Mouse (Mus musculus) hindbrain, embryonic 12.5 days (tissue): ENCODE measurements around the gene Skint9. TPM values are rescaled to one million over a fixed set of nuclear protein-coding genes. Genes with fewer than 3 reads are reported as not detected.
"Not testable (repeated sequence)": the region's sequence is repeated elsewhere in the genome, so short reads cannot be mapped to it uniquely, and the experiment has no call there.

Source experiments
- ATAC-seq: fragments of 200-750 bp; cut with Nextera tagmentation; 2 replicates; pipeline ENCODE4 v1.8.0; 2017; ENCODE audit warnings: moderate TSS enrichment; ENCODE audit not compliant: low FRiP score
- H3K27ac ChIP-seq: fragments of 300-500 bp; sonication (generic); 2 replicates; pipeline ENCODE4 v1.5.1; 2016; ENCODE audit warnings: mild to moderate bottlenecking
- H3K27me3 ChIP-seq: fragments of 300-500 bp; sonication (generic); 2 replicates; pipeline ENCODE4 v1.6.1; 2016; ENCODE audit warnings: mild to moderate bottlenecking
- H3K36me3 ChIP-seq: fragments of 300-500 bp; sonication (generic); 2 replicates; pipeline ENCODE4 v1.6.1; 2016; ENCODE audit warnings: mild to moderate bottlenecking
- H3K4me1 ChIP-seq: fragments of 300-500 bp; sonication (generic); 2 replicates; pipeline ENCODE4 v1.6.1; 2016
- H3K4me2 ChIP-seq: fragments of 300-500 bp; sonication (generic); replicated peaks from 2 replicates; pipeline ENCODE4 v1.6.1; 2016; ENCODE audit warnings: mild to moderate bottlenecking
- H3K4me3 ChIP-seq: fragments of 300-500 bp; sonication (generic); 2 replicates; pipeline ENCODE4 v1.5.1; 2016; ENCODE audit warnings: mild to moderate bottlenecking
- H3K9ac ChIP-seq: fragments of 300-500 bp; sonication (generic); 2 replicates; pipeline ENCODE4 v1.6.1; 2016; ENCODE audit warnings: mild to moderate bottlenecking, moderate library complexity
- H3K9me3 ChIP-seq: fragments of 300-500 bp; sonication (generic); replicated peaks from 2 replicates; pipeline ENCODE4 v1.6.1; 2016; ENCODE audit warnings: mild to moderate bottlenecking
- WGBS: fragments of 180-500 bp; shearing (Covaris S2); methylation state at CpG from one replicate; pipeline ENCODE4 v1.1.7; 2016; 5-methylcytosine and 5-hydroxymethylcytosine counted together
- polyA plus RNA-seq: library from polyadenylated mRNA; unstranded; fragments of >200 nt; fragmentation: Nextera tagmentation; extraction: Ambion mirVana; gene quantifications from 2 replicates; pipeline ENCODE4 v1.2.1, GENCODE M21; 2016

Gene Skint9
- polyA plus RNA-seq, result not detected in 2 replicates

GRCm38 (mm10) chr4:112433885-112434284 lies at the start of gene Skint9:
Gene Skint9, minus strand, starts transcription at chr4:112433985.
- Histone ChIP-seq H3K4me2 (no peak within 1 kb of the TSS), H3K4me3 (no peak within 1 kb of the TSS), H3K4me1 (no peaks in the 10 kb centered on the region), H3K27me3 (no peaks in the 10 kb centered on the region), H3K9me3 (peaks cover 17% of the 10 kb centered on the region), H3K27ac (no peak within 1 kb of the TSS), H3K9ac (no peak within 1 kb of the TSS), H3K36me3 (no peaks in the 10 kb centered on the region)
- ATAC-seq, result no peak

- peaks cover 13% of the 10 kb centered on the region for H3K9me3 ChIP-seq
- no peaks in the 10 kb centered on the region for H3K36me3 ChIP-seq
- no peak overlapping the region for H3K9ac ChIP-seq
- H3K27ac ChIP-seq, result no peak overlapping the region
- H3K4me3 ChIP-seq, result no peak overlapping the region
- no peak for ATAC-seq
- H3K27me3 ChIP-seq, result no peaks in the 10 kb centered on the region
- no peaks in the 10 kb centered on the region for H3K4me1 ChIP-seq
- H3K4me2 ChIP-seq, result no peak overlapping the region
- 61% methylated on average over 1 of the region's 1 CpGs for WGBS
Observed at GRCm38 (mm10) chr4:112432685-112433084, 1.1 kb downstream of the Skint9 start.

GRCm38 (mm10) chr4:112432223-112432622 lies 1.6 kb downstream of the Skint9 start:
- no peak overlapping the region for H3K4me2 ChIP-seq
- no peak overlapping the region for H3K4me3 ChIP-seq
- no peak overlapping the region for H3K9ac ChIP-seq
- H3K36me3 ChIP-seq, result no peaks in the 10 kb centered on the region
- ATAC-seq, result no peak
- no peaks in the 10 kb centered on the region for H3K27me3 ChIP-seq
- no peaks in the 10 kb centered on the region for H3K4me1 ChIP-seq
- no peak overlapping the region for H3K27ac ChIP-seq
- H3K9me3 ChIP-seq, result peaks cover 9% of the 10 kb centered on the region; the same call in 1 of the 2 replicates

GRCm38 (mm10) chr4:112349111-112349510 lies 84.7 kb downstream of the Skint9 start:
- not testable (repeated sequence) for H3K27ac ChIP-seq, H3K9ac ChIP-seq, H3K27me3 ChIP-seq, ATAC-seq, H3K36me3 ChIP-seq, H3K4me2 ChIP-seq, H3K4me1 ChIP-seq, H3K4me3 ChIP-seq
- 95% methylated on average over 17 of the region's 17 CpGs for WGBS
- H3K9me3 ChIP-seq, result peaks cover 11% of the 10 kb centered on the region

Other genes with a start within 250 kb of the Skint9 start
- gene Skint3, start 201.7 kb downstream of the Skint9 start, polyA plus RNA-seq, result not detected in 2 replicates
- not detected in 2 replicates for gene Skint2, start 123.2 kb upstream of the Skint9 start, polyA plus RNA-seq